Mouse (Mus musculus) heart, adult 2 months (tissue): Measurements from ENCODE around the gene Lcp2. TPM values are rescaled to one million over a fixed set of nuclear protein-coding genes. Genes with fewer than 3 reads are reported as not detected.

Source experiments
- DNase-seq, 2 experiments: peaks; one replicate each; pipeline ENCODE4 v3.0.0; 2021
- H3K27ac ChIP-seq: fragments of 200-600 bp; 2 replicates; pipeline ENCODE4 v1.8.1; 2022
- H3K27me3 ChIP-seq: fragments of 200-500 bp; 2 replicates; pipeline ENCODE4 v1.6.1; 2012; ENCODE audit warnings: mild to moderate bottlenecking, low read length, inconsistent platforms, mixed read lengths; ENCODE audit not compliant: control insufficient read depth, insufficient read depth
- H3K36me3 ChIP-seq: fragments of 200-500 bp; 2 replicates; pipeline ENCODE4 v1.6.1; 2012; ENCODE audit warnings: low read length, inconsistent platforms; ENCODE audit not compliant: control insufficient read depth, insufficient read depth
- H3K4me1 ChIP-seq: fragments of 200-500 bp; 2 replicates; pipeline ENCODE4 v1.6.1; 2011; ENCODE audit warnings: low read length; ENCODE audit not compliant: control insufficient read depth, insufficient read depth
- H3K4me3 ChIP-seq: fragments of 200-600 bp; 2 replicates; pipeline ENCODE4 v1.8.1; 2022
- H3K79me2 ChIP-seq: fragments of 200-500 bp; replicated peaks from 2 replicates; pipeline ENCODE4 v1.6.1; 2012; ENCODE audit warnings: mild to moderate bottlenecking, inconsistent platforms, low read length, moderate library complexity, mixed read lengths; ENCODE audit not compliant: control insufficient read depth, insufficient read depth
- H3K9ac ChIP-seq: fragments of 200-500 bp; 2 replicates; pipeline ENCODE4 v1.6.1; 2012; ENCODE audit warnings: low read depth, mild to moderate bottlenecking, control low read depth, inconsistent platforms, low read length, mixed read lengths
- CTCF ChIP-seq: fragments of 200-600 bp; IDR thresholded peaks from 2 replicates; pipeline ENCODE4 v1.8.1; 2022; ENCODE audit warnings: antibody characterized with exemption, mild to moderate bottlenecking, moderate library complexity
- EP300 ChIP-seq: fragments of 200-500 bp; IDR thresholded peaks from 2 replicates; pipeline ENCODE4 v1.6.1; 2011; ENCODE audit warnings: low read depth, low read length, control low read depth; ENCODE audit not compliant: insufficient read depth
- POLR2A ChIP-seq: fragments of 200-500 bp; IDR thresholded peaks from 2 replicates; pipeline ENCODE4 v1.6.1; 2011; ENCODE audit warnings: mild to moderate bottlenecking, low read depth, low read length, control low read depth; ENCODE audit not compliant: insufficient read depth
- WGBS: fragments of 180-500 bp; shearing (Covaris S2); methylation state at CpG from one replicate; pipeline ENCODE4 v1.1.7; 2018; 5-methylcytosine and 5-hydroxymethylcytosine counted together
- intact Hi-C: fragments of 180-260 bp; cut with DNase I; formaldehyde crosslinking; loops from one replicate; pipeline ENCODE4 v1.15.1; 2025
- polyA plus RNA-seq: library from polyadenylated mRNA; depleted of rRNA; stranded (reverse); fragments of >200 nt; gene quantifications from 2 replicates; pipeline ENCODE4 v1.2.3, GENCODE M21; 2012
- total RNA-seq, 2 experiments: library from RNA; stranded (reverse); gene quantifications; 2 replicates each; pipeline ENCODE4 v1.2.3; 2021

The Lcp2 gene
- total and polyA plus RNA-seq, 3 experiments = 1.6 to 1.8 (median 1.7) TPM

GRCm38 (mm10) chr11:34063257-34063656 lies 16.5 kb downstream of the Lcp2 start:
- no peak for TF ChIP-seq CTCF
- no peak for TF ChIP-seq POLR2A
- no peak for TF ChIP-seq EP300
- Histone ChIP-seq H3K79me2 (no peaks in the 10 kb centered on the region), H3K27me3 (no peaks in the 10 kb centered on the region), H3K36me3 (no peaks in the 10 kb centered on the region), H3K4me3 (no peak overlapping the region), H3K4me1 (no peaks in the 10 kb centered on the region), H3K9ac (no peak overlapping the region), H3K27ac (no peak overlapping the region)
- DNase-seq = no peak
- intact Hi-C loops = no loop called here
- WGBS = 55% methylated on average over 2 of the region's 2 CpGs

DNA sequence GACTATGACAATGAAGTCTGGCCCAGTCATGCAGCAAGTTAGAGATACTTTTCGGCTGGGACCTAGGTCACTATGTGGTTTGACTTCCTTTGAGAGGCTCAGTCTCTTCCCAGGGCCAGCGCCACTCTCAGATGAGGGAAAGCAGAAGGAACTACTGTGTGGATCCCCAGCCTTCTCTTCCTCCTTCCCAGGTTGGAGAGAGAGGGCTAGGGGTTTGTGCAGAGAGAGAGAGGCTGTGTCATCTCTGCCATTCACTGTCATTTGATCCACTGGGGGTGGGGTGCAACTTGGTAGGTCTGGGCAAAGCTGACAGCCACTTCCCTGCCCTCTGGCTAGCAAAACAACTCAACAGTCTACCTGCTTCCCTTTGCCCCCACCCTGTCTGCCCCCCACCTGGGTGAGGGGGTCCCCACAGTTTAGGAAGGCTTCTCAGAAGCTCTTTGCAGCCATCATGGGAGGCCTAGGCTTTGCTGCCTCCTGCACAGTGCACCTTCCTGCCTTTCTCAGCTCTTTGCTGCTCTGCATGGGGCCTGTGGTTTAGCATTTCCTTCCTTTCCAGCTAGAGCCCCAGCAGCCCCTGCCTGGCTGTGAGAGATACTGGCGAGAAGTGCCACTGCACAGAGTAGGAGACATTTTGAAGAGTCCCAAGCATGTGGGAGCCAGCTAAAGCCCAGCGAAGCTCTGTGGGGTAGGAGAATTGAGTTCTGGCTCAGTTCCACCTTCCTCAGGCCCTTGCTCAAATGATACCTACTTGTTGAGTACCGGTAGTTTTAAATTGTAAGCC lies 17.2 kb downstream of the Lcp2 start:
- Histone ChIP-seq H3K36me3 (no peaks in the 10 kb centered on the region), H3K4me1 (no peaks in the 10 kb centered on the region), H3K79me2 (no peaks in the 10 kb centered on the region), H3K27me3 (no peaks in the 10 kb centered on the region), H3K27ac (no peak overlapping the region), H3K9ac (no peak overlapping the region), H3K4me3 (no peak overlapping the region)
- no peak for TF ChIP-seq POLR2A
- no peak for TF ChIP-seq CTCF
- no peak for TF ChIP-seq EP300
- intact Hi-C loops = no loop called here
- WGBS = 61% methylated on average over 5 of the region's 5 CpGs
- DNase-seq = peak in 1 of 2 experiments; percentile 39

DNA sequence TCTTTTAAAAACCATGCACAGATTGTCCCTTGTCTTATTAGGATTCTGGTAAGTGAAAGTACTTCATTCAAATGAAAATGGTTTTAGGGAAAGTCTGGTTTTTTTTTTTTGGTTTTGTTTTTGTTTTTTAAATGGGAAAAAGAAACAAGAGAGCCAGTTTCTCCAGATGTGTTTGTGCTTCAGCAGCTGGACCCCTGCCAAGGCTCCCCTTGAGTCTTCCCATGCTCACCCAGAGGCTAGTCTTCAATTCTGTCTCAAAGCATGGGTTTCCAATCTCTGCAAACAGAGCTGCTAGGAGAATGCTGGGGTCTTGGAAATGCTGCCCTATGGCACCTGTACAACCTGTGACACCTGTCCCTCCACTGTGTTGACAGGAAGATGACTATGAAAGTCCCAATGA lies 23.9 kb downstream of the Lcp2 start:
- no peak for DNase-seq
- intact Hi-C loops = no loop called here

GRCm38 (mm10) chr11:34072309-34072708 lies 25.6 kb downstream of the Lcp2 start:
- H3K4me3 ChIP-seq = no peak overlapping the region
- H3K27me3 ChIP-seq = no peaks in the 10 kb centered on the region
- no peak overlapping the region for H3K9ac ChIP-seq
- 70% methylated on average over 4 of the region's 4 CpGs for WGBS
- peaks cover 6% of the 10 kb centered on the region for H3K4me1 ChIP-seq
- H3K79me2 ChIP-seq = no peaks in the 10 kb centered on the region
- DNase-seq = peak in 1 of 2 experiments; percentile 26
- intact Hi-C loops = loop anchor here (2.0 kb wide), 1 partner anchor 70 kb away; no protein-coding TSS in a partner anchor
- H3K27ac ChIP-seq = no peak overlapping the region
- TF ChIP-seq CTCF (no peak), POLR2A (no peak), EP300 (0 out of 2 replicates have a peak, but pooled peaks have one; percentile 9)
- H3K36me3 ChIP-seq = no peaks in the 10 kb centered on the region

More for the DNA sequence above, 23.9 kb downstream of the Lcp2 start:
- Histone ChIP-seq H3K27me3 (no peaks in the 10 kb centered on the region), H3K9ac (no peak overlapping the region), H3K4me3 (no peak overlapping the region), H3K4me1 (peaks cover 6% of the 10 kb centered on the region), H3K36me3 (no peaks in the 10 kb centered on the region), H3K27ac (no peak overlapping the region), H3K79me2 (no peaks in the 10 kb centered on the region)
- no peak for TF ChIP-seq EP300
- TF ChIP-seq CTCF = no peak
- no peak for TF ChIP-seq POLR2A

GRCm38 (mm10) chr11:34073776-34074175 lies 27.1 kb downstream of the Lcp2 start:
- 14% methylated on average over 15 of the region's 15 CpGs for WGBS
- H3K4me3 ChIP-seq = no peak overlapping the region
- H3K36me3 ChIP-seq = no peaks in the 10 kb centered on the region

GRCm38 (mm10) chr11:34077870-34078269 lies 31.1 kb downstream of the Lcp2 start:
- DNase-seq = no peak
- no peak overlapping the region for H3K4me3 ChIP-seq
- H3K79me2 ChIP-seq = no peaks in the 10 kb centered on the region
- intact Hi-C loops = no loop called here
- 72% methylated on average over 2 of the region's 2 CpGs for WGBS
- no peaks in the 10 kb centered on the region for H3K27me3 ChIP-seq
- H3K27ac ChIP-seq = no peak overlapping the region
- H3K9ac ChIP-seq = no peak overlapping the region
- no peaks in the 10 kb centered on the region for H3K36me3 ChIP-seq
- TF ChIP-seq CTCF = no peak
- no peak for TF ChIP-seq POLR2A
- TF ChIP-seq EP300 = no peak
- peaks cover 2% of the 10 kb centered on the region for H3K4me1 ChIP-seq

More at GRCm38 (mm10) chr11:34073776-34074175, 27.1 kb downstream of the Lcp2 start:
- Histone ChIP-seq H3K4me1 (peaks cover 6% of the 10 kb centered on the region), H3K27ac (no peak overlapping the region), H3K79me2 (no peaks in the 10 kb centered on the region), H3K27me3 (no peaks in the 10 kb centered on the region), H3K9ac (no peak overlapping the region)
- intact Hi-C loops = loop anchor here (2.0 kb wide), 1 partner anchor 71 kb away; no protein-coding TSS in a partner anchor
- TF ChIP-seq EP300 = no peak
- peak; percentile 86 for TF ChIP-seq CTCF
- DNase-seq = peak; percentile 54 to 68
